8 mouse cellular contexts compared by ENCODE assay signal in genomic region chr10:26375790-26376545, GRCm38 (mm10). TPM values are rescaled to one million over a fixed set of nuclear protein-coding genes. Genes with fewer than 3 reads are reported as not detected.
DNase-seq lines count a peak whose midpoint lies in the region; ATAC-seq and TF ChIP-seq lines count a peak whose summit lies in the region.

L3mbtl3 (minus strand) TSS chr10:26375971.

- no peak for TF ChIP-seq CTCF in E14TG2a.4 (conservative IDR thresholded peaks at IDR 0.05; ENCODE audit: low read length)

- no peaks in the 10 kb centered on the region for H3K9me3 ChIP-seq in E14TG2a.4 (ENCODE audit: low read length)
- H3K9me3 ChIP-seq in forebrain, embryonic 15.5 days = no peaks in the 10 kb centered on the region
- H3K9me3 ChIP-seq in neural tube, embryonic 14.5 days (ENCODE audit: control insufficient read depth, low read length) = no peaks in the 10 kb centered on the region

- intact Hi-C loops in heart, postnatal 25 days (cut with DNase I) = no loop called here

- H3K36me3 ChIP-seq in E14TG2a.4 (ENCODE audit: insufficient read depth, low read length) = no peaks in the 10 kb centered on the region
- no peaks in the 10 kb centered on the region for H3K36me3 ChIP-seq in forebrain, embryonic 15.5 days
- H3K36me3 ChIP-seq in neural tube, embryonic 14.5 days (ENCODE audit: control insufficient read depth, insufficient read depth, low read length) = no peaks in the 10 kb centered on the region

- H3K4me1 ChIP-seq in E14TG2a.4 (replicated peaks; ENCODE audit: low read depth, low read length) = peaks cover 19% of the 10 kb centered on the region
- H3K4me1 ChIP-seq in forebrain, embryonic 15.5 days = peaks cover 27% of the 10 kb centered on the region
- peaks cover 5% of the 10 kb centered on the region; the same call in 1 of the 2 replicates for H3K4me1 ChIP-seq in neural tube, embryonic 14.5 days (ENCODE audit: control insufficient read depth, insufficient read depth, low read length)

- peak; percentile 48 for DNase-seq in c-Kit-positive CD71-positive TER-119-positive erythroid progenitor cells, embryonic 14.5 days (ENCODE audit: low spot score)
- DNase-seq in heart, postnatal 25 days (ENCODE audit: low spot score) = peak; percentile 73
- DNase-seq in layer of hippocampus, adult 11-12 months (ENCODE audit: low spot score) = peak; percentile 83
- peak; percentile 88 to 90 for DNase-seq in lung, adult 18-20 months
- peak; percentile 89 for DNase-seq in testis, postnatal 10 days (ENCODE audit: low spot score)

- WGBS in forebrain, embryonic 15.5 days = 1% methylated on average over 42 of the region's 42 CpGs
- WGBS in neural tube, embryonic 14.5 days = under 1% methylated on average over 42 of the region's 42 CpGs

- H3K9ac ChIP-seq in forebrain, embryonic 15.5 days (replicated peaks) = peak within 1 kb of the TSS; percentile 78
- H3K9ac ChIP-seq in neural tube, embryonic 14.5 days (replicated peaks; ENCODE audit: low read depth, low read length) = peak within 1 kb of the TSS; percentile 80

- H3K4me2 ChIP-seq in forebrain, embryonic 15.5 days (replicated peaks) = peak within 1 kb of the TSS; percentile 99
- H3K4me2 ChIP-seq in neural tube, embryonic 14.5 days (ENCODE audit: low read depth, low read length) = peak within 1 kb of the TSS; percentile 98

- ATAC-seq in forebrain, embryonic 15.5 days (replicated peaks) = peak; percentile 91
- peak; percentile 86 for ATAC-seq in neural tube, embryonic 14.5 days (ENCODE audit: low read depth)

- peaks cover 32% of the 10 kb centered on the region for H3K27me3 ChIP-seq in E14TG2a.4 (ENCODE audit: insufficient read depth, low read length)
- no peaks in the 10 kb centered on the region for H3K27me3 ChIP-seq in forebrain, embryonic 15.5 days
- H3K27me3 ChIP-seq in neural tube, embryonic 14.5 days (ENCODE audit: control insufficient read depth, insufficient read depth, low read length) = no peaks in the 10 kb centered on the region; the same call in 1 of the 2 replicates

- peak within 1 kb of the TSS; percentile 83 for H3K4me3 ChIP-seq in E14TG2a.4 (replicated peaks; ENCODE audit: low read length)
- H3K4me3 ChIP-seq in forebrain, embryonic 15.5 days = peak within 1 kb of the TSS; percentile 88
- H3K4me3 ChIP-seq in neural tube, embryonic 14.5 days (ENCODE audit: low read depth, low read length) = peak within 1 kb of the TSS; percentile 85

- H3K27ac ChIP-seq in forebrain, embryonic 15.5 days (replicated peaks) = peak within 1 kb of the TSS; percentile 95
- H3K27ac ChIP-seq in neural tube, embryonic 14.5 days (ENCODE audit: low read depth, low read length) = peak within 1 kb of the TSS; percentile 91

RNA-seq across cellular contexts. Expression of gene L3mbtl3, which starts in this region (rescaled TPM):
- polyA plus RNA-seq in forebrain, embryonic 15.5 days (2015; fragmentation: Nextera tagmentation; extraction: Ambion mirVana) = 24.9 and 26.6 TPM in 2 replicates
- 1 to 10 TPM; 6.7 to 8.2 TPM for total RNA-seq in heart, postnatal 25 days (2021)
- polyA plus RNA-seq in neural tube, embryonic 14.5 days (2014; fragmentation: Nextera tagmentation; extraction: Ambion mirVana) = 23.7 and 26.0 TPM in 2 replicates

Comparison
In these comparisons a context has a peak if more than half of its experiments do, and no peak if none do; other contexts are left out.
1. Peak in every context shown above with its lines: DNase-seq, ATAC-seq, H3K4me3 ChIP-seq and H3K27ac ChIP-seq.